9 mouse cellular contexts compared by ENCODE assay signal in the genomic region with DNA sequence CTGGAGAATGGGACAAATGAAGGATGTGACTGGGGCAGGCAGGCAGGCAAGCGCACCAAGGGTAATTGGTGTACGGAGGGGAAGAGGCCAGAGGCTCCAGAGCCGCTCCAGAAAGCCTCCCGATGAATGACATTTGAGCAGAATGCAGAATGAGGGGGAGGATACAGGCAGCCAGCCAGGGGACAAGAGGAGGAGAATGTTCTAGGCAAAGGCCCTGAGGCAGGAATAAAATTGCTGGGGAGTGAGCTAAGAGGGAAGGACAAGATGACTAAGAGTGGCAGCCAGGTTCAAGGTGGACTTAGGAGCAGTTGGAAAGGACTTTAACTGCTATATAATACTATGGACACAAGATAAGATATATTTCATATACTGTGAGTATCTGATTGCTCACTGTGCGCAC. TPM values are rescaled to one million over a fixed set of nuclear protein-coding genes. Genes with fewer than 3 reads are reported as not detected.
DNase-seq lines count a peak whose midpoint lies in the region; ATAC-seq lines count a peak whose summit lies in the region.
"Had no signal": no experiment of that assay in that cellular context is flagged by ENCODE, and none has a peak within 500 bp of the region (broad histone marks: within the 10 kb centered on the region; RNA-seq: fewer than 3 reads in every experiment).

No protein-coding gene starts in this region.

- H3K36me3 ChIP-seq in liver, embryonic 16.5 days (ENCODE audit: control insufficient read depth, insufficient read depth): no peaks in the 10 kb centered on the region
- no peaks in the 10 kb centered on the region for H3K36me3 ChIP-seq in hindbrain, embryonic 11.5 days (ENCODE audit: control insufficient read depth, insufficient read depth, low read length)

- H3K9me3 ChIP-seq in liver, embryonic 16.5 days (replicated peaks; ENCODE audit: control insufficient read depth, low read length): no peaks in the 10 kb centered on the region
- H3K9me3 ChIP-seq in hindbrain, embryonic 11.5 days (ENCODE audit: control insufficient read depth, low read length): no peaks in the 10 kb centered on the region

- no peak overlapping the region for H3K4me2 ChIP-seq in liver, embryonic 16.5 days (ENCODE audit: low read depth, low read length)
- no peak overlapping the region for H3K4me2 ChIP-seq in hindbrain, embryonic 11.5 days (replicated peaks; ENCODE audit: low read depth, low read length)

- H3K27ac ChIP-seq in liver, embryonic 16.5 days (ENCODE audit: low read length): peak overlapping the region; percentile 26
- no peak overlapping the region for H3K27ac ChIP-seq in hindbrain, embryonic 11.5 days (ENCODE audit: low read depth, low read length)

- no peak overlapping the region for H3K9ac ChIP-seq in liver, embryonic 16.5 days (ENCODE audit: low read depth, low read length)
- H3K9ac ChIP-seq in hindbrain, embryonic 11.5 days (ENCODE audit: low read depth, low read length): no peak overlapping the region

- intact Hi-C loops in heart, postnatal 14 days (cut with DNase I): loop anchor here (5.0 kb wide), 1 partner anchor 36 kb away; no protein-coding TSS in a partner anchor
- intact Hi-C loops in left cerebral cortex, postnatal 10 days (cut with DNase I): no loop called here

- H3K27me3 ChIP-seq in liver, embryonic 16.5 days (ENCODE audit: control insufficient read depth, insufficient read depth, low read depth, low read length): no peaks in the 10 kb centered on the region
- H3K27me3 ChIP-seq in hindbrain, embryonic 11.5 days (ENCODE audit: control insufficient read depth, insufficient read depth, low read length): no peaks in the 10 kb centered on the region

- WGBS in liver, embryonic 16.5 days (ENCODE audit: insufficient replicate concordance): 16% methylated on average over 5 of the region's 5 CpGs
- 68% methylated on average over 5 of the region's 5 CpGs for WGBS in hindbrain, embryonic 11.5 days

- no peaks in the 10 kb centered on the region; the same call in 1 of the 2 replicates for H3K4me1 ChIP-seq in liver, embryonic 16.5 days (ENCODE audit: control insufficient read depth, low read depth, low read length)
- H3K4me1 ChIP-seq in hindbrain, embryonic 11.5 days (replicated peaks; ENCODE audit: control insufficient read depth, insufficient read depth, low read length): 0 out of 2 replicates have a peak, but pooled peaks cover 2% of the 10 kb centered on the region

- DNase-seq in frontal cortex, postnatal 36 days (ENCODE audit: low spot score in 2 of 2): peak; percentile 3 to 13
- DNase-seq in adrenal gland, adult (ENCODE audit: inconsistent age in 2 of 2, low spot score in 1 of 2): peak; percentile 81 to 92
- peak; percentile 58 to 60 for DNase-seq in heart, postnatal 14 days
- no peak for DNase-seq in hindbrain, embryonic 11.5 days (ENCODE audit: low spot score)
- DNase-seq in left cerebral cortex, postnatal 10 days (ENCODE audit: extremely low spot score in 1 of 2, low spot score in 2 of 2): no peak

- no peak for ATAC-seq in frontal cortex, adult (ENCODE audit: low TSS enrichment)
- ATAC-seq in liver, embryonic 16.5 days (ENCODE audit: low read depth): 0 out of 2 replicates have a peak, but pooled peaks have one; percentile 14
- ATAC-seq in hindbrain, embryonic 11.5 days (ENCODE audit: low FRiP score): no peak
- no peak for ATAC-seq in erythroid progenitor cell, adult 5-6 weeks (replicated peaks; ENCODE audit: low FRiP score, poor library complexity, severe bottlenecking)

- H3K4me3 ChIP-seq in liver, embryonic 16.5 days (ENCODE audit: low read depth, low read length): no peak overlapping the region
- no peak overlapping the region for H3K4me3 ChIP-seq in hindbrain, embryonic 11.5 days (ENCODE audit: low read depth, low read length)
- H3K4me3 ChIP-seq: megakaryocyte, embryonic 14.5 days had no signal

RNA-seq across cellular contexts. Expression of gene Lima1, which starts 9.3 kb away (rescaled TPM):
- total RNA-seq in heart, postnatal 14 days (2021): 10 to 100 TPM; 23.5 TPM
- polyA plus RNA-seq in liver, embryonic 16.5 days (2015; fragmentation: Nextera tagmentation; extraction: Ambion mirVana): 12.2 and 14.2 TPM in 2 replicates
- 30.8 and 31.8 TPM in 2 replicates for polyA plus RNA-seq in hindbrain, embryonic 11.5 days (2014; fragmentation: Nextera tagmentation; extraction: Ambion mirVana)
- total RNA-seq in left cerebral cortex, postnatal 10 days (2021): 1 to 10 TPM; 8.2 to 9.8 TPM
- 3.2 and 6.7 TPM in 2 replicates for total RNA-seq in erythroid progenitor cell, adult 5-6 weeks (2015; ENCODE audit: low replicate concordance)
- total RNA-seq in erythroid progenitor cell, adult 5-6 weeks (2017; ENCODE audit: low replicate concordance): 2.1 and 5.3 TPM in 2 replicates

Comparison
In these comparisons a context has a peak if more than half of its experiments do, and no peak if none do; other contexts are left out.
1. DNase-seq: peak in frontal cortex, postnatal 36 days (2 of 2), adrenal gland, adult (2 of 2) and heart, postnatal 14 days (2 of 2); none in hindbrain, embryonic 11.5 days (single experiment) and left cerebral cortex, postnatal 10 days (0 of 2).